Mouse (Mus musculus): Measurements from ENCODE around the gene Alg14. TPM values are rescaled to one million over a fixed set of nuclear protein-coding genes. Genes with fewer than 3 reads are reported as not detected.

The Alg14 gene
- 9.9 TPM for polyA plus RNA-seq (2017; shearing (Covaris generic))

GRCm38 (mm10) chr3:121291560-121292258 lies at the start of gene Alg14:
TSS of gene Alg14 (plus strand) at chr3:121291773.

GRCm38 (mm10) chr3:121282998-121283397 lies 8.6 kb upstream of the Alg14 start, which contains the start of gene Tmem56:
TSS of gene Tmem56 (minus strand) at chr3:121283098.

Other genes with a start within 250 kb of the Alg14 start
- 6.5 TPM for gene Rwdd3, start 120.1 kb upstream of the Alg14 start, polyA plus RNA-seq (2017; shearing (Covaris generic))
- not detected for gene Tmem56, start 8.7 kb upstream of the Alg14 start, polyA plus RNA-seq (2017; shearing (Covaris generic))
- gene Cnn3, start 134.7 kb downstream of the Alg14 start, polyA plus RNA-seq (2017; shearing (Covaris generic)) = 93.8 TPM
- not detected for gene Slc44a3, start 240.6 kb downstream of the Alg14 start, polyA plus RNA-seq (2017; shearing (Covaris generic))